Comparison of ENCODE assay signal across 13 mouse cellular contexts in genomic region chr11:54492559-54492958, GRCm38 (mm10). TPM values are rescaled to one million over a fixed set of nuclear protein-coding genes. Genes with fewer than 3 reads are reported as not detected.
DNase-seq lines count a peak whose midpoint lies in the region; ATAC-seq lines count a peak whose summit lies in the region.
"Had no signal": no experiment of that assay in that cellular context is flagged by ENCODE, and none has a peak within 500 bp of the region (broad histone marks: within the 10 kb centered on the region; RNA-seq: fewer than 3 reads in every experiment).

No protein-coding gene starts in this region.

- peak; percentile 88 for DNase-seq in heart, adult 11 months
- DNase-seq in heart, embryonic 10.5 days (ENCODE audit: low spot score): no peak
- peak; percentile 69 for DNase-seq in 3T3-L1 (ENCODE audit: low read depth, low spot score)
- peak; percentile 26 for DNase-seq in adipocyte (ENCODE audit: low spot score)
- DNase-seq in cerebellum, postnatal 14 days: no peak
- DNase-seq: B cell, adult 2 months; cerebellum, adult 11 months; left cerebral cortex, postnatal 4 days; lung, postnatal 4 days had no signal

- H3K4me1 ChIP-seq in heart, embryonic 10.5 days: no peaks in the 10 kb centered on the region
- no peaks in the 10 kb centered on the region for H3K4me1 ChIP-seq in hindbrain, embryonic 16.5 days (ENCODE audit: control insufficient read depth, insufficient read depth, low read depth, low read length)

- H3K27me3 ChIP-seq in heart, embryonic 10.5 days (ENCODE audit: insufficient read depth, poor library complexity, severe bottlenecking): no peaks in the 10 kb centered on the region
- H3K27me3 ChIP-seq in hindbrain, embryonic 16.5 days (replicated peaks; ENCODE audit: control insufficient read depth, insufficient read depth, low read length): no peaks in the 10 kb centered on the region

- no peak overlapping the region for H3K4me3 ChIP-seq in heart, embryonic 10.5 days
- no peak overlapping the region for H3K4me3 ChIP-seq in hindbrain, embryonic 16.5 days (ENCODE audit: low read length)

- H3K4me2 ChIP-seq in hindbrain, embryonic 16.5 days (ENCODE audit: low read length): no peak overlapping the region

- peaks cover 15% of the 10 kb centered on the region; the same call in 1 of the 2 replicates for H3K36me3 ChIP-seq in heart, embryonic 10.5 days
- peaks cover under 1% of the 10 kb centered on the region for H3K36me3 ChIP-seq in hindbrain, embryonic 16.5 days (ENCODE audit: control insufficient read depth, insufficient read depth, low read length)

- H3K9ac ChIP-seq in hindbrain, embryonic 16.5 days (ENCODE audit: low read depth, low read length): no peak overlapping the region

- WGBS in heart, embryonic 10.5 days: 88% methylated on average over 4 of the region's 4 CpGs
- WGBS in hindbrain, embryonic 16.5 days: 89% methylated on average over 4 of the region's 4 CpGs

- peak; percentile 94 for ATAC-seq in monocyte, adult 5-6 weeks (replicated peaks; ENCODE audit: insufficient number of reproducible peaks, low FRiP score, low TSS enrichment, poor library complexity, severe bottlenecking)
- ATAC-seq in hindbrain, embryonic 16.5 days: no peak
- no peak for ATAC-seq in cerebellum, adult (ENCODE audit: insufficient number of reproducible peaks, low FRiP score, low TSS enrichment)
- ATAC-seq: forebrain, embryonic 16.5 days had no signal

- no peaks in the 10 kb centered on the region for H3K9me3 ChIP-seq in heart, embryonic 10.5 days
- H3K9me3 ChIP-seq in hindbrain, embryonic 16.5 days (ENCODE audit: control insufficient read depth, low read length): no peaks in the 10 kb centered on the region

- H3K27ac ChIP-seq in heart, embryonic 10.5 days: no peak overlapping the region
- H3K27ac ChIP-seq in hindbrain, embryonic 16.5 days (ENCODE audit: low read depth, low read length): no peak overlapping the region

RNA-seq across cellular contexts. Expression of gene Rapgef6, which starts 30.1 kb away (rescaled TPM):
- 26.3 and 26.6 TPM in 2 replicates for polyA plus RNA-seq in heart, embryonic 10.5 days (2016; fragmentation: Nextera tagmentation; extraction: Ambion mirVana)
- 75.1 to 97.7 TPM (median 92.9 TPM) in 3 replicates for total RNA-seq in monocyte, adult 5-6 weeks (2017)
- 35.1 and 37.4 TPM in 2 replicates for polyA plus RNA-seq in hindbrain, embryonic 16.5 days (2015; fragmentation: Nextera tagmentation; extraction: Ambion mirVana)

RNA-seq across cellular contexts. Expression of gene Fnip1, which starts 54.6 kb away (rescaled TPM):
- polyA plus RNA-seq in heart, embryonic 10.5 days (2016; fragmentation: Nextera tagmentation; extraction: Ambion mirVana): 7.4 and 8.1 TPM in 2 replicates
- total RNA-seq in monocyte, adult 5-6 weeks (2017): 32.3 to 40.4 TPM (median 34.4 TPM) in 3 replicates
- 8.5 and 9.8 TPM in 2 replicates for polyA plus RNA-seq in hindbrain, embryonic 16.5 days (2015; fragmentation: Nextera tagmentation; extraction: Ambion mirVana)

Comparison
In these comparisons a context has a peak if more than half of its experiments do, and no peak if none do; other contexts are left out.
1. DNase-seq: peak in heart, adult 11 months (single experiment), 3T3-L1 (single experiment) and adipocyte (single experiment); none in heart, embryonic 10.5 days (single experiment) and cerebellum, postnatal 14 days (0 of 2).